Mouse (Mus musculus) neural tube, embryonic 13.5 days (tissue): ENCODE results near the gene B430218F22Rik. TPM values are rescaled to one million over a fixed set of nuclear protein-coding genes. Genes with fewer than 3 reads are reported as not detected.
"Not testable (repeated sequence)": the region's sequence is repeated elsewhere in the genome, so short reads cannot be mapped to it uniquely, and the experiment has no call there.

Source experiments
- ATAC-seq: fragments of 200-750 bp; cut with Nextera tagmentation; 2 replicates; pipeline ENCODE4 v1.8.0; 2017; ENCODE audit warnings: low read depth, mild to moderate bottlenecking, moderate TSS enrichment, moderate library complexity
- H3K27ac ChIP-seq: fragments of 300-500 bp; sonication (generic); replicated peaks from 2 replicates; pipeline ENCODE4 v1.5.1; 2015; ENCODE audit warnings: moderate library complexity, mild to moderate bottlenecking, inconsistent platforms
- H3K27me3 ChIP-seq: fragments of 300-500 bp; sonication (generic); 2 replicates; pipeline ENCODE4 v1.6.1; 2015; ENCODE audit warnings: mild to moderate bottlenecking, inconsistent platforms
- H3K36me3 ChIP-seq: fragments of 300-500 bp; sonication (generic); 2 replicates; pipeline ENCODE4 v1.6.1; 2015; ENCODE audit warnings: mild to moderate bottlenecking, inconsistent platforms
- H3K4me1 ChIP-seq: fragments of 300-500 bp; sonication (generic); replicated peaks from 2 replicates; pipeline ENCODE4 v1.6.1; 2015; ENCODE audit warnings: inconsistent platforms
- H3K4me2 ChIP-seq: fragments of 300-500 bp; sonication (generic); 2 replicates; pipeline ENCODE4 v1.6.1; 2015; ENCODE audit warnings: inconsistent platforms, mild to moderate bottlenecking, moderate library complexity
- H3K4me3 ChIP-seq: fragments of 300-500 bp; sonication (generic); 2 replicates; pipeline ENCODE4 v1.5.1; 2015; ENCODE audit warnings: mild to moderate bottlenecking, inconsistent platforms
- H3K9ac ChIP-seq: fragments of 300-500 bp; sonication (generic); 2 replicates; pipeline ENCODE4 v1.6.1; 2015; ENCODE audit warnings: moderate library complexity, mild to moderate bottlenecking, inconsistent platforms
- H3K9me3 ChIP-seq: fragments of 300-500 bp; sonication (generic); 2 replicates; pipeline ENCODE4 v1.6.1; 2016; ENCODE audit warnings: inconsistent platforms
- WGBS: fragments of 180-500 bp; shearing (Covaris S2); methylation state at CpG from one replicate; pipeline ENCODE4 v1.1.7; 2015; 5-methylcytosine and 5-hydroxymethylcytosine counted together
- polyA plus RNA-seq: library from polyadenylated mRNA; unstranded; fragments of >200 nt; fragmentation: Nextera tagmentation; extraction: Ambion mirVana; gene quantifications from 2 replicates; pipeline ENCODE4 v1.2.1, GENCODE M21; 2015

B430218F22Rik gene
- polyA plus RNA-seq, result 0.44 and 1.0 TPM in 2 replicates

DNA sequence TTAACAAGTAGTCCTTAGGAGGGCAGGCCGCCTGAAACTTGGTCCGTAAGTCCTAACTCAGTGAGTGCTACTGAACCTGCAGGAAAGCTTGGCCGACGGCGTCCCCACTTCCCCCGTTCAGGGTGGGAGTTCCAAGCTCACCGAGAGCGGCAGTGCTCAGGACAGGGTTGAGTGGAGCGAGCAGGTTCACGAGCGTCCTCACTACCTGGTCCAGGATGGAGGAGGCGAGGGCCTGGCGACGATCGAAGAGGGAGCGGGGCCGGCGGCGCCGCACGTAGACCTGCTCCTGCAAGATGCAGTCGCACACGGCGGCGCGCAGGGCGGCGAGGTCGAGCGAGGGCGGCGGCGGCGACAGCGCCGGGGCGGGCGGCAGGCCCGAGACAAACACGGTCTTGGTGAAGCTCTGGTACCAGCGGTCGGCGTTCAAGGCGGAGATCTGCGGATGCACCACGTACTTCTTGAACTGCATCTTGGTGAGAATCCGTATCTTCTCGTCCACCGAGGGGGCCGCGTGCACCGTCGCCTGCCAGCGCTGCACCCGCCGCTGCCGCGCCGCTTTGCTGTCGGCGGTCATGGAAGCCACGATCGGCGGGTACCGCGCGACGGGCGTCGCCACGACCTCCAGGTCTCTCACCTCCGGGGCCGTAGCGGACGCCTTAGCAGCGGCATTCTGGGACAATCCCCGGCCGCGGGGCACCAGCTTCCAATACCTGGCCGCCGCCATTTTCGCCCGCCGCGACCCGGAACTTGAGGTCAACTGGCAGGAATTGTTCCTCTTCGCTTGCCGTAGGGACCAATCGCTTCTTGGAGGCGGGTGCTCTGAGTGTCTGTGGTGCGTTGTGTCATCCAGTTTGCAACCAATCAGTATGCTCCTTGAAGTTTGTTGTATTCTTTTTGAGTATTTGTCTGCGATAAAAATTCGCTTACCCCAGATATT lies at the start of gene B430218F22Rik, which contains the start of gene Mrps30:
B430218F22Rik (plus strand) TSS at position 120 of the 937 bp plus-strand sequence.
Mrps30 (minus strand) TSS at position 742 of the 937 bp plus-strand sequence.
- Histone ChIP-seq H3K27ac (peak within 1 kb of the TSS; percentile 83), H3K9me3 (no peaks in the 10 kb centered on the region), H3K36me3 (peaks cover 25% of the 10 kb centered on the region), H3K4me3 (peak within 1 kb of the TSS; percentile 82), H3K4me2 (peak within 1 kb of the TSS; percentile 60), H3K4me1 (peaks cover 10% of the 10 kb centered on the region), H3K27me3 (no peaks in the 10 kb centered on the region), H3K9ac (peak within 1 kb of the TSS; percentile 84)
- peak; percentile 98 for ATAC-seq
- under 1% methylated on average over 93 of the region's 93 CpGs for WGBS

DNA sequence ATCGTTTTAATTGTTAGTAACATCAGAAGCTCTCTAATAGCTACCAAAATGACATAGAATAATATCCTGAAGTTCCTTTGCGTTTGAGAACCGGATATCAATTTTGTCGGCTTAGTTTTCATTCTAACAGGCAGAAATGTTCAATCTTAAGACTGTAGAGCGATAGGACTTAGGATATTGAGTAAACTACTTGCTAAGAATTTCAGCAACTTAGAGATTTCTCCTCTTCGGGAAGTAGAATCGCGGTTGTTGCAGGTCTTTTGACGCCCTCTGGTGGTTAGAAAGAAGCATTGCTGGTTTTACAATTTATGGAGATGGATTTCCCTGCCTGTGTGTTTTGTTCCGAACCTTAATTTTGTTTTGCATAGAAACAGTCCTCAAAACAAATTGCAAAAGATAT lies 36.2 kb upstream of the B430218F22Rik start:
- WGBS, result 25% methylated on average over 10 of the region's 10 CpGs
- H3K27ac ChIP-seq, result no peak overlapping the region
- no peaks in the 10 kb centered on the region for H3K27me3 ChIP-seq
- no peak overlapping the region for H3K4me3 ChIP-seq
- H3K9ac ChIP-seq, result no peak overlapping the region
- no peak for ATAC-seq
- no peaks in the 10 kb centered on the region for H3K4me1 ChIP-seq
- no peaks in the 10 kb centered on the region for H3K9me3 ChIP-seq
- H3K36me3 ChIP-seq, result no peaks in the 10 kb centered on the region
- H3K4me2 ChIP-seq, result no peak overlapping the region

DNA sequence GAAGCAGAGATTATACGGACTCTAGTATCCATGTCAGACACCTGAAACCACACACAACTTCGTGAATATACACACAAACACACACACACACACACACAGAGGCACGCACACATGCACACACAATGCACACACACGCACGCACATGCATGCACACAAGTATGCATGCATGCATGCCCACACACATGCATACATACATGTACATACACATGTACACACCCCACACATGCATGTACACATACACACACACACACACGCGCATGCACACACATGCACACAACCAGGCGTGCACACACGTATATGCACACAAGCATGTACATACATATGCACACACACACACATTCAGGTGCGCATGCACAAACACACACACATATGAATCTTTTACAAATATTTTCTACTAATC lies 35.6 kb upstream of the B430218F22Rik start:
- Histone ChIP-seq H3K27me3 (no peaks in the 10 kb centered on the region), H3K9ac (no peak overlapping the region), H3K27ac (no peak overlapping the region), H3K4me3 (no peak overlapping the region), H3K4me1 (no peaks in the 10 kb centered on the region), H3K9me3 (no peaks in the 10 kb centered on the region), H3K36me3 (no peaks in the 10 kb centered on the region), H3K4me2 (no peak overlapping the region)
- 91% methylated on average over 10 of the region's 10 CpGs for WGBS
- ATAC-seq, result no peak

DNA sequence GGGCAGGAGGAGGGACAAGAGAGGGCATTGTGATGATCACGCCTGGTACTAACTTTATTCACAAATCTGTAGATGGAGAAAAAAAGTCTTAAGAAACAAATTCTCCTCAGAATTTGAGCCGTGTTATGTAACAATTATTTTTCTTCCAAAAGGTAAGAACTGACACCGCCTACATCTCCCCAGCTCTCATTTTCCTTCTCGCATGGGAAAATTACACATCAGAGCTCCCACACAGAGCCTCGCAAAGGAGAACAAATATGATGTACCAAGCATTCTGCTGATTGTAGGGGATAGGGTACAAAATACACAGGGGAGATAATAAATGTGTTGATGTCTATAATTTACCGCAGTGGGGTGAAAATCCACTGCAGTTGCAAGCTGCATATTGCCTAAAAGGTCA lies 23.1 kb upstream of the B430218F22Rik start:
- WGBS, result 87% methylated on average over 6 of the region's 6 CpGs
- no peak for ATAC-seq
- no peaks in the 10 kb centered on the region for H3K9me3 ChIP-seq
- H3K9ac ChIP-seq, result no peak overlapping the region
- no peak overlapping the region for H3K4me2 ChIP-seq
- H3K4me1 ChIP-seq, result no peaks in the 10 kb centered on the region
- H3K36me3 ChIP-seq, result no peaks in the 10 kb centered on the region
- no peaks in the 10 kb centered on the region for H3K27me3 ChIP-seq
- no peak overlapping the region for H3K27ac ChIP-seq
- no peak overlapping the region for H3K4me3 ChIP-seq

DNA sequence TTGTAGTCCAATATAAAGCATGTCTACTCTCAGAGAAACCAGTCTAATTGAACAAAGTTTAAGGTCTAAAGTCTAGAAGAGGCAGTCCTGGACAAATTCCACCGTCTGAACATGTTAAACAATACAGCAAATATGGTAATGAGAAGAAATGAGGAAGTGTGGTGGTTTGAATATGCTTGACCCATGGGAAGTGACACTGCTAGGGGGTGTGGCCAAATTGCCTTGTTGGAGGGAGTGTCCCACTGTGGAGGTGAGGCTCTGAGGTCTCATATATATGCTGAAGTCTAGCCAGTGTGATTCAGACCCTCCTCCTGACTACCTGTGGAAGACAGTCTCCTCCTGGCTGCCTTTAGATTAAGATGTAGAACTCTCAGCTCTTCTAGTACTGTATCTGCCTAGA lies 20.7 kb upstream of the B430218F22Rik start:
- Histone ChIP-seq H3K4me2 (no peak overlapping the region), H3K9me3 (no peaks in the 10 kb centered on the region), H3K9ac (no peak overlapping the region), H3K27me3 (no peaks in the 10 kb centered on the region), H3K4me3 (no peak overlapping the region), H3K27ac (no peak overlapping the region), H3K36me3 (no peaks in the 10 kb centered on the region), H3K4me1 (no peaks in the 10 kb centered on the region)
- 82% methylated on average over 1 of the region's 1 CpGs for WGBS
- ATAC-seq, result no peak

DNA sequence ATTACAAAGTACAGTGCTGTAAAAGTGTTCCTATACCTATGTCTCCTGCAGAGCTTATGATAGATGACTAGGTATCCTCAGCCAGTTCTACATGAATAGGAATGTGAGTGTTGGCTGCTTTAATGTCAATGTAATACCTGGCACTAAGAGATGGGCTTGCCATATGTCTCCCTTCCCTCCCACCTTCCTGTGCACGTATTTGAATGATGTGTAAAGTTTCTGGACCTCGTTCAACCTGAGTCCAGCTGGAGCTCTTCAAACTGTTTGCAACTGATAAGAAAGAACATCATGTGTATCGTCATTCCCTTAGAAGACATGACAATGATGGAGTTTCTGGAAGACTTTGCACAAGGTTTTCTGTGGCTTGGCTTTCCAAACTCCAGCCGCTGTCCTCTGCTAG lies 13.6 kb upstream of the B430218F22Rik start:
- H3K9ac ChIP-seq, result no peak overlapping the region
- H3K36me3 ChIP-seq, result peaks cover 5% of the 10 kb centered on the region
- ATAC-seq, result no peak
- no peak overlapping the region for H3K4me2 ChIP-seq
- H3K27me3 ChIP-seq, result no peaks in the 10 kb centered on the region
- 94% methylated on average over 4 of the region's 4 CpGs for WGBS
- no peak overlapping the region for H3K4me3 ChIP-seq
- H3K9me3 ChIP-seq, result no peaks in the 10 kb centered on the region
- no peaks in the 10 kb centered on the region for H3K4me1 ChIP-seq
- H3K27ac ChIP-seq, result no peak overlapping the region

DNA sequence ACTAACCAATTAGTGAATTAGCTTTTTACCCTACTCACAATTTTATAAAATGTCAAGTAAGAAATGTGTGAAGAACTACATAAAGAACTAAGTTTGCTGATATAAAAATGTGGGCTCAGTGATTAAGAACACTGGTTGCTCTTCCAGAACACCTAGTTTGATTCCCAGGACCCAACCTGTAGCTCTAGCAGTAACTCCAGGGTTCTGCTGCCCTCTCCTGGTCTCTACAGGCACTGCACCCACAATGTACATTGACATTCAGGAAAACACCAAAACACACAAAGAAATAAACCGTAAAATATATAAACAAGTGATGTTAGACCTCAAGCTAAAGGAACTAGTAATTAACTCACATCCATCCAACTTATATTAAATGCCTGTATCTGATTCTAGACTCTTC lies 7.3 kb upstream of the B430218F22Rik start:
- WGBS, result 69% methylated on average over 1 of the region's 1 CpGs
- H3K4me3 ChIP-seq, result no peak overlapping the region
- peaks cover 56% of the 10 kb centered on the region for H3K36me3 ChIP-seq
- no peaks in the 10 kb centered on the region for H3K4me1 ChIP-seq
- no peaks in the 10 kb centered on the region for H3K9me3 ChIP-seq
- no peaks in the 10 kb centered on the region for H3K27me3 ChIP-seq
- H3K9ac ChIP-seq, result no peak overlapping the region
- no peak overlapping the region for H3K4me2 ChIP-seq
- no peak for ATAC-seq
- no peak overlapping the region for H3K27ac ChIP-seq

DNA sequence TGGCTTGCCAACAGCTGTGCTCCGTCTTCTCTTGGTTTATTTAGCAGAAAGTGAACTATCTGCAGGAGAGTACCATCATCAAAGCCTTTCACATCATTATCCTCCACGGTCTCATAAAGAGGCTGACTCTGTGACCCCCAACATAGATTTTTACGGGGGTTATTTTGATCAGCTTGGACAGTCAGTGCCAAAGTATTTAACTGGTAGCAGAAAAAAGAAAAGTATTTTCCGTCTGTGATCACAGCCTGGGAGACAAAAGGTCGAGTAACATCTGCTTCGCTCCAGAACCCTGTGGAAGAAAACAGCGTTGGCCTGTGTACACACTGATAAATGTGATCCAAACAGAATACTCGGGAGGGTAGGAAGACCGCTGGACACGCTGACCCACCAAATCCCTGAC lies 6.0 kb upstream of the B430218F22Rik start:
- peaks cover under 1% of the 10 kb centered on the region; the same call in 1 of the 2 replicates for H3K4me1 ChIP-seq
- H3K9me3 ChIP-seq, result no peaks in the 10 kb centered on the region
- ATAC-seq, result no peak
- H3K4me2 ChIP-seq, result no peak overlapping the region
- peaks cover 59% of the 10 kb centered on the region for H3K36me3 ChIP-seq
- WGBS, result 78% methylated on average over 10 of the region's 10 CpGs
- H3K9ac ChIP-seq, result no peak overlapping the region
- no peak overlapping the region for H3K27ac ChIP-seq
- no peaks in the 10 kb centered on the region for H3K27me3 ChIP-seq
- no peak overlapping the region for H3K4me3 ChIP-seq

DNA sequence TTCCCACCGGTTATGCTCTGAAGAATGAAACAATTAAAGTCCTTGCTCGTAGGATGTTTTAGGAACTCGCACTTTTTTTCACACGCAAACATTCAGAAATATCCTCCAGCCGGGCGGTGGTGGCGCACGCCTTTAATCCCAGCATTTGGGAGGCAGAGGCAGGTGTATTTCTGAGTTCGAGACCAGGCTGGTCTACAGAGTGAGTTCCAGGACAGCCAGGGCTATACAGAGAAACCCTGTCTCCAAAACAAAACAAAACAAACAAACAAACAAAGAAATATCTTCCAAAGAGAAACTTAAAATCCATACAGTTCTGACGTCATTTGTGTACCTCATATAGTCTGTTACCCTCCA lies 995 bp downstream of the B430218F22Rik start:
- H3K27ac ChIP-seq, H3K9ac ChIP-seq, H3K4me1 ChIP-seq, H3K27me3 ChIP-seq, H3K9me3 ChIP-seq: not testable (repeated sequence)
- peaks cover 19% of the 10 kb centered on the region for H3K36me3 ChIP-seq
- peak; percentile 60 for ATAC-seq
- WGBS, result 9% methylated on average over 10 of the region's 10 CpGs
- peak overlapping the region; percentile 49 for H3K4me2 ChIP-seq
- peak overlapping the region; percentile 82 for H3K4me3 ChIP-seq

DNA sequence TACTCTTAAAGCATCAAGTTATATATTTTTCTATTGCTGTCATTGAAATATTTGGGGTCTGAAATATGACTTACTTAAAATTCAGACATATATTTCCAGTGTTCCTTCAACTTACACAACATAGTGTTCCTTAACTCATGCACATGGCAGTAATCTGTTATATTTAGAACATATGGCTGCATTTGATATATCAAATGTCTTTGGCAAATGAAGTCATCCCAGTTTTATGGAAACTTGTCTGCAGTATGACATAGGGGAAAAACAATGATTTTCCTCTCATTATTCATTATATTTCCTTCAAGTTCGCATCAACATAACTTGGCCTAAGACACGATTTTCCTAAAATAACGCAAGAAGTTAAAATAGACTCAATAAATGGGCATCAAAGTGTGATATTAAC lies 9.4 kb downstream of the B430218F22Rik start:
- no peak overlapping the region for H3K4me2 ChIP-seq
- H3K27me3 ChIP-seq, result no peaks in the 10 kb centered on the region
- no peak overlapping the region for H3K27ac ChIP-seq
- H3K4me3 ChIP-seq, result no peak overlapping the region
- ATAC-seq, result no peak
- H3K4me1 ChIP-seq, result no peaks in the 10 kb centered on the region
- no peaks in the 10 kb centered on the region for H3K9me3 ChIP-seq
- H3K9ac ChIP-seq, result no peak overlapping the region
- no peaks in the 10 kb centered on the region for H3K36me3 ChIP-seq
- 88% methylated on average over 3 of the region's 3 CpGs for WGBS

DNA sequence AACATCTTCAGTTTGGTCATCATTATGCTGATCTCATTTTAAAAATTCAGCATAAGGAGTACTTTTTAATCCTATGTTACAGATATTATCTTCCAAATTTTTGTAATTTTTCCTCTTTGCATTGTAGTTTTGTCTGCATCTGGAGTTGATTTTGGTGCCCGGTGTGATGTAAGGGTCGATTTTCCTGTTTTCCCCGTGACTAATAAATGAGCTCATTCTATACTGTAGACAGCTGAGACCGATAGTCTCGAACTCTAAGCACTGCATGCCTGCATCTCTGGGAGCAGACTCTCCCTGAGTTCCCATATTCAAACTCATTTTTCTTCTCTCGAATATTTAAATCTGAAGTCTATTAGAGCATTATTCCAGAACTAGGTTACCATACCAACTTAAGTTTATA lies 13.9 kb downstream of the B430218F22Rik start:
- Histone ChIP-seq H3K27me3 (no peaks in the 10 kb centered on the region), H3K4me1 (no peaks in the 10 kb centered on the region), H3K4me2 (no peak overlapping the region), H3K9me3 (no peaks in the 10 kb centered on the region), H3K9ac (no peak overlapping the region), H3K27ac (no peak overlapping the region), H3K36me3 (no peaks in the 10 kb centered on the region), H3K4me3 (no peak overlapping the region)
- no peak for ATAC-seq
- 78% methylated on average over 6 of the region's 6 CpGs for WGBS

DNA sequence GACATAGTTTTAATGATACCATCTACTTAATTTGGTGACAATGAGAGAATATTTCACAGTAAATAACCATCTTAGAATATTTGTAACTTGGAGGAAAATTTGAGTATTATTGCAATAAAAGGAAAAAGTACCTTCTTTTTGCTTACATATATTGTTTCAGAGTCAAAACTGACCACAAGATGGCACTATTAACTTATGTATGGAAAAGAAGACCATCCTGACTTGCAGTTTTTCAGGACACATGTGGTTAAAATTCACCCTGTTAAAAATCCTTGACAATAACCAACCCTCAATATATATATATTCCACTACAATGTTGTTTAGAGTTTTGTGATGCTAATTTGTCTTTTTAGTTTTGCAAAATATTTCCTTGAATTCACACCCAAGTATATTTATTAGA lies 17.1 kb downstream of the B430218F22Rik start:
- no peak overlapping the region for H3K4me3 ChIP-seq
- ATAC-seq, result no peak

More for the DNA sequence above, 17.1 kb downstream of the B430218F22Rik start:
- H3K27me3 ChIP-seq, result no peaks in the 10 kb centered on the region
- no peak overlapping the region for H3K4me2 ChIP-seq
- no peak overlapping the region for H3K27ac ChIP-seq
- no peaks in the 10 kb centered on the region for H3K4me1 ChIP-seq
- H3K36me3 ChIP-seq, result no peaks in the 10 kb centered on the region
- H3K9me3 ChIP-seq, result no peaks in the 10 kb centered on the region
- no peak overlapping the region for H3K9ac ChIP-seq
